Mouse (Mus musculus) ES-E14 (cell line): Measurements from ENCODE around the gene Tra2a. TPM values are rescaled to one million over a fixed set of nuclear protein-coding genes. Genes with fewer than 3 reads are reported as not detected.

Experiments
- DNase-seq: peaks from one replicate; pipeline ENCODE4 v3.0.0-alpha.2; 2013; ENCODE audit warnings: low read depth, low spot score
- H3K27ac ChIP-seq: 2 replicates; pipeline ENCODE4 v1.5.1; 2012; ENCODE audit warnings: low read depth, mild to moderate bottlenecking, low read length, moderate library complexity, mixed read lengths; ENCODE audit not compliant: poor library complexity, insufficient read depth, severe bottlenecking
- H3K36me3 ChIP-seq: 2 replicates; pipeline ENCODE4 v1.6.1; 2012; ENCODE audit warnings: mild to moderate bottlenecking, low read length, moderate library complexity, mixed read lengths; ENCODE audit not compliant: control insufficient read depth, poor library complexity, insufficient read depth, severe bottlenecking
- H3K4me1 ChIP-seq, 2 experiments: fragments of 150-350 bp in 1 of 2; sonication (generic) in 1 of 2; 2 replicates each; pipeline ENCODE4 v1.6.1; 2012; ENCODE audit warnings: low read length in 2 of 2, mild to moderate bottlenecking in 1 of 2, mixed read lengths in 1 of 2; ENCODE audit not compliant: control insufficient read depth in 2 of 2, insufficient read depth in 2 of 2, poor library complexity in 1 of 2
- H3K4me3 ChIP-seq, 2 experiments: fragments of 150-350 bp in 1 of 2; sonication (generic) in 1 of 2; 2 replicates each; pipeline ENCODE4 v1.5.1; 2012; ENCODE audit warnings: low read length in 2 of 2, low read depth in 1 of 2, mild to moderate bottlenecking in 1 of 2, mixed read lengths in 1 of 2; ENCODE audit not compliant: insufficient read depth in 1 of 2, poor library complexity in 1 of 2, severe bottlenecking in 1 of 2
- H3K9ac ChIP-seq: 2 replicates; pipeline ENCODE4 v1.6.1; 2012; ENCODE audit warnings: low read depth, mild to moderate bottlenecking, low read length, mixed read lengths; ENCODE audit not compliant: poor library complexity, insufficient read depth, severe bottlenecking
- H3K9me3 ChIP-seq: fragments of 150-350 bp; sonication (generic); 2 replicates; pipeline ENCODE4 v1.6.1; 2012; ENCODE audit warnings: low read depth, mild to moderate bottlenecking, low read length; ENCODE audit not compliant: control insufficient read depth, insufficient read depth
- CHD2 ChIP-seq: IDR thresholded peaks from 2 replicates; pipeline ENCODE4 v1.6.1; 2014; ENCODE audit warnings: mild to moderate bottlenecking, low read depth, low read length, inconsistent platforms
- HCFC1 ChIP-seq: IDR thresholded peaks from 2 replicates; pipeline ENCODE4 v1.6.1; 2012; ENCODE audit warnings: low read length, inconsistent platforms, borderline replicate concordance; ENCODE audit not compliant: insufficient read depth
- MAFK ChIP-seq: IDR thresholded peaks from 2 replicates; pipeline ENCODE4 v1.6.1; 2014; ENCODE audit warnings: mild to moderate bottlenecking, low read depth, low read length, inconsistent platforms; ENCODE audit not compliant: insufficient read depth
- ZC3H11A ChIP-seq: IDR thresholded peaks from 2 replicates; pipeline ENCODE4 v1.6.1; 2012; ENCODE audit warnings: low read depth, mild to moderate bottlenecking, inconsistent platforms, low read length, borderline replicate concordance
- ZNF384 ChIP-seq: IDR thresholded peaks from 2 replicates; pipeline ENCODE4 v1.6.1; 2012; ENCODE audit warnings: low read depth, low read length, inconsistent platforms
- in situ Hi-C, 2 experiments: fragments of 600-800 bp; cut with MboI; formaldehyde crosslinking; loops; one replicate each; pipeline ENCODE4 v1.15.1; 2025; ENCODE audit warnings: low sequenced_read_pairs in 2 of 2, inconsistent platforms in 1 of 2; ENCODE audit not compliant: unreplicated experiment in 2 of 2
- total RNA-seq: library from RNA; depleted of rRNA; stranded (reverse); fragments of 300-350 nt; gene quantifications from 2 replicates; pipeline ENCODE4 v1.2.3, GENCODE M21; 2012

The Tra2a gene
- total RNA-seq, 1 experiment: 136 TPM

- no peaks in the 10 kb centered on the region for H3K9me3 ChIP-seq
- in situ Hi-C loops: no loop called here
Observed at GRCm38 (mm10) chr6:49251199-49251598, 12.6 kb downstream of the Tra2a start.

GRCm38 (mm10) chr6:49247246-49247645, 16.6 kb downstream of the Tra2a start:
- Histone ChIP-seq H3K36me3 (peaks cover 40% of the 10 kb centered on the region), H3K4me3 (no peak overlapping the region), H3K27ac (no peak overlapping the region), H3K9me3 (no peaks in the 10 kb centered on the region), H3K9ac (no peak overlapping the region), H3K4me1 (no peaks in the 10 kb centered on the region)
- no peak for DNase-seq
- TF ChIP-seq ZC3H11A (0 out of 2 replicates have a peak, but pooled peaks have one; percentile 4), CHD2 (no peak), MAFK (no peak)
- in situ Hi-C loops: loop anchor here in 1 of 2 experiments (10.0 kb wide), 1 partner anchor 108 kb away; no protein-coding TSS in a partner anchor

More at GRCm38 (mm10) chr6:49251199-49251598, 12.6 kb downstream of the Tra2a start:
- Histone ChIP-seq H3K4me1 (peaks cover 0 to 5% of the 10 kb centered on the region in 2 experiments; a peak in 1 of 4 replicates), H3K36me3 (peaks cover 22% of the 10 kb centered on the region), H3K27ac (no peak overlapping the region), H3K9ac (no peak overlapping the region), H3K4me3 (no peak overlapping the region)
- DNase-seq: no peak
- TF ChIP-seq CHD2 (no peak), HCFC1 (no peak), MAFK (no peak), ZNF384 (no peak), ZC3H11A (no peak)

- peaks cover 27% of the 10 kb centered on the region for H3K36me3 ChIP-seq
- peaks cover 0 to 3% of the 10 kb centered on the region in 2 experiments; a peak in 2 of 4 replicates for H3K4me1 ChIP-seq
- no peak overlapping the region for H3K9ac ChIP-seq
- no peak for TF ChIP-seq MAFK
- no peak for TF ChIP-seq ZC3H11A
- no peak for TF ChIP-seq CHD2
- TF ChIP-seq ZNF384: no peak
- no peak for TF ChIP-seq HCFC1
- no peak overlapping the region for H3K27ac ChIP-seq
- H3K4me3 ChIP-seq: no peak overlapping the region
- H3K9me3 ChIP-seq: no peaks in the 10 kb centered on the region
- no peak for DNase-seq
- in situ Hi-C loops: loop anchor here in 1 of 2 experiments (10.0 kb wide), 1 partner anchor 112 kb away; no protein-coding TSS in a partner anchor
Observed at GRCm38 (mm10) chr6:49242331-49242730, 21.5 kb downstream of the Tra2a start.

GRCm38 (mm10) chr6:49241562-49241961, 22.3 kb downstream of the Tra2a start:
- H3K9ac ChIP-seq: no peak overlapping the region
- no peak for TF ChIP-seq HCFC1
- TF ChIP-seq ZNF384: peak; percentile 71
- no peaks in the 10 kb centered on the region for H3K9me3 ChIP-seq
- H3K27ac ChIP-seq: no peak overlapping the region
- no peak for DNase-seq
- H3K4me3 ChIP-seq: no peak overlapping the region
- in situ Hi-C loops: loop anchor here in 1 of 2 experiments (10.0 kb wide), 1 partner anchor 113 kb away; no protein-coding TSS in a partner anchor
- H3K36me3 ChIP-seq: peaks cover 25% of the 10 kb centered on the region
- peaks cover 0 to 3% of the 10 kb centered on the region in 2 experiments; a peak in 2 of 4 replicates for H3K4me1 ChIP-seq

GRCm38 (mm10) chr6:49236331-49236730, 27.5 kb downstream of the Tra2a start:
- in situ Hi-C loops: no loop called here
- peak; percentile 98 for DNase-seq
- Histone ChIP-seq H3K4me1 (peaks cover 0 to 3% of the 10 kb centered on the region in 2 experiments; a peak in 1 of 4 replicates), H3K9me3 (no peaks in the 10 kb centered on the region), H3K4me3 (no peak overlapping the region), H3K9ac (no peak overlapping the region), H3K27ac (no peak overlapping the region), H3K36me3 (no peaks in the 10 kb centered on the region)
- TF ChIP-seq MAFK (no peak), ZC3H11A (no peak), HCFC1 (no peak), CHD2 (no peak), ZNF384 (no peak)
